Mouse (Mus musculus) hindbrain, embryonic 10.5 days (tissue): Measurements from ENCODE around the gene Kmt2a. TPM values are rescaled to one million over a fixed set of nuclear protein-coding genes. Genes with fewer than 3 reads are reported as not detected.

Experiments
- polyA plus RNA-seq: library from polyadenylated mRNA; unstranded; fragments of >200 nt; fragmentation: Nextera tagmentation; extraction: Ambion mirVana; gene quantifications from 2 replicates; pipeline ENCODE4 v1.2.1, GENCODE M21; 2016

Gene Kmt2a
- polyA plus RNA-seq, 1 experiment from 2014 or later: 18.2 TPM

Other genes with a start within 250 kb of the Kmt2a start
- not detected in 2 replicates for gene Treh, start 208.1 kb downstream of the Kmt2a start, polyA plus RNA-seq
- 45.4 and 49.5 TPM in 2 replicates for gene Phldb1, start 146.1 kb downstream of the Kmt2a start, polyA plus RNA-seq
- gene Arcn1, start 113.5 kb downstream of the Kmt2a start, polyA plus RNA-seq: 154 and 170 TPM in 2 replicates
- gene Ift46, start 113.4 kb downstream of the Kmt2a start, polyA plus RNA-seq: 124 and 152 TPM in 2 replicates
- 2.6 and 3.2 TPM in 2 replicates for gene Tmem25, start 82.0 kb downstream of the Kmt2a start, polyA plus RNA-seq
- 0.75 TPM in 1 of 2 replicates, not detected in the other for gene Ttc36, start 78.2 kb downstream of the Kmt2a start, polyA plus RNA-seq
- gene Atp5l, start 39.4 kb upstream of the Kmt2a start, polyA plus RNA-seq: 599 and 650 TPM in 2 replicates
- 22.7 and 25.0 TPM in 2 replicates for gene Ube4a, start 84.3 kb upstream of the Kmt2a start, polyA plus RNA-seq
- gene Cd3g, start 99.1 kb upstream of the Kmt2a start, polyA plus RNA-seq: 0.31 TPM in 1 of 2 replicates, not detected in the other
- not detected in 2 replicates for gene Cd3d, start 100.5 kb upstream of the Kmt2a start, polyA plus RNA-seq
- not detected in 2 replicates for gene Cd3e, start 128.3 kb upstream of the Kmt2a start, polyA plus RNA-seq
- 2.8 and 4.3 TPM in 2 replicates for gene Mpzl2, start 158.5 kb upstream of the Kmt2a start, polyA plus RNA-seq
- gene Mpzl3, start 173.9 kb upstream of the Kmt2a start, polyA plus RNA-seq: 2.0 and 2.6 TPM in 2 replicates
- gene Jaml, start 197.9 kb upstream of the Kmt2a start, polyA plus RNA-seq: 0.38 and 0.60 TPM in 2 replicates
- gene Scn2b, start 236.5 kb upstream of the Kmt2a start, polyA plus RNA-seq: 3.5 and 4.3 TPM in 2 replicates